Mouse (Mus musculus): Measurements from ENCODE around the gene Myo15b.

GRCm38 (mm10) chr11:115841044-115841443 is 17.2 kb upstream of the Myo15b start:
- TF ChIP-seq CTCF (IDR thresholded peaks at IDR 0.05; ENCODE audit: low read depth) (peak; percentile 67), EP300 (IDR thresholded peaks at IDR 0.05; ENCODE audit: low read depth) (no peak)

All from liver, embryonic 14.5 days (tissue).